Mouse (Mus musculus) heart, postnatal 25 days (tissue): ENCODE results near the gene Kif1b. TPM values are rescaled to one million over a fixed set of nuclear protein-coding genes. Genes with fewer than 3 reads are reported as not detected.
"Not testable (repeated sequence)": the region's sequence is repeated elsewhere in the genome, so short reads cannot be mapped to it uniquely, and the experiment has no call there.

Experiments used
- DNase-seq: peaks from one replicate; pipeline ENCODE4 v3.0.0; 2022; ENCODE audit warnings: low spot score
- intact Hi-C: fragments of 180-260 bp; cut with DNase I; formaldehyde crosslinking; loops from one replicate; pipeline ENCODE4 v1.15.1; 2025
- total RNA-seq, 2 experiments: library from RNA; stranded (reverse); gene quantifications; 2 replicates each; pipeline ENCODE4 v1.2.3; 2021

Kif1b gene
- total RNA-seq, 2 experiments from 2014 or later, result 149 to 151 TPM

DNA sequence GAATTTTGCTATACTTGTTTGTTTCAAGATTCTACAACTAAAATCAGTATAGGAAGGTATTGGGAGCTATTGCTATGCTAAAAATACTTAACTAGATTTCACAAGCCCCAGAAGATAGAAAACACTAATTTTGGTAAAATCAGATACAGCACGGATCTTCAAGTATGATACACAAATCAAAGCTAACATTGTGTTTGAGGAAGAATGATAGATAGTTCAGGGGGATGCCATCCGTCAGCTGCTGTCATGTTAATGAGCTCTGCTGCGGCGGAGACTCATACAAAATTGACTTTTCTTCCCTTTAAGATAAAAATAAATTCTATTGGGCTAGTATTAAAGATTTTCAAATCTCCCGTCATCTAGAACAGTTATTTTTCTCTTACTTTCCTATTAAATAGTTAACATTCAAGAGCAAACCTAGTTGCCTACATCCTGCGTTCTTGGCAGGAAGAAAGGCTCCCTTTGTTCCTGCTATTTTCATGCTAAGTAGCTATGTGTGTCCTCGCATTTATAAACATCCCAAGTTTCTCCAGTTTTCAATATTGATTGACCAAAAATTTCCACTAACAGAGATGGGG is 60.8 kb downstream of the Kif1b start:
- intact Hi-C loops, result no loop called here
- no peak for DNase-seq

DNA sequence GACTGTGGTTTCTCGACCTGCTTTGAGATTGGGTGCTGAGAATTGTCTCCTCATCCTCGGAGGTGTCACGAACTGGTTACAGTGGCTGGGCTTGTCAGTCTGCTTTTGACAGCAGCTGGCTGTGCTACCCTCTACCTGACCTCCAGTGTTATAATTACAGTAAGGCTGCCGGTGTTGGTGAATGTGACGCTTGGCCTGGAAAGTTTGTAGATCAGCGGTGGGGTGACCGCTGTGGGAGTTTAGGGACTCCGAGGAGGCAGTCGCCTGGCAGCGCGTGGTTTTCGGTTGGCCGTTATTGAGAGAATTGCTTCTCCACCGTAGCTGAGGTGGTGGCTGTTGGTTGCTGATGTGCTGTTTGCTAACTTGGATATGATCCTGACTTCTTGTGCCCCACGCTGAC is 70.5 kb downstream of the Kif1b start:
- no peak for DNase-seq
- intact Hi-C loops, result no loop called here

DNA sequence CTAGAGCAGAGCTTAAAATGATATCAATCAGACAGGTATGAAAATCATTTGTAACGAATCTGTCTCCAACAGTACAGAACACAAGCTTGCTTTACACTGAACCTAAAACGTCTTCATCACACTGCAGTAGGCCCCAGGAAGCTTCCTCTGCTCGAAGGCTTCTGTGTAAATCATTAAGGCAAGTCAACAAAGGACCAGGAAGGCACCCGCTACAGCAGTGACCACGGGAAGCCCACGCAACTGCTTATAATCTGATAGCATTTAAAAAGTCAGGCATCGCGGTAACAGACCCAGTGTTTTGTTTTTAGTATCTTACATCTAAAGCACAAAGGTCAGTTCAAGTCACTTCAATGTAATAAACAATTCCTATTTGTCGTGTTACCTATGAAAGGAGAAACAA is 73.6 kb downstream of the Kif1b start:
- DNase-seq, result peak; percentile 27
- intact Hi-C loops, result no loop called here

DNA sequence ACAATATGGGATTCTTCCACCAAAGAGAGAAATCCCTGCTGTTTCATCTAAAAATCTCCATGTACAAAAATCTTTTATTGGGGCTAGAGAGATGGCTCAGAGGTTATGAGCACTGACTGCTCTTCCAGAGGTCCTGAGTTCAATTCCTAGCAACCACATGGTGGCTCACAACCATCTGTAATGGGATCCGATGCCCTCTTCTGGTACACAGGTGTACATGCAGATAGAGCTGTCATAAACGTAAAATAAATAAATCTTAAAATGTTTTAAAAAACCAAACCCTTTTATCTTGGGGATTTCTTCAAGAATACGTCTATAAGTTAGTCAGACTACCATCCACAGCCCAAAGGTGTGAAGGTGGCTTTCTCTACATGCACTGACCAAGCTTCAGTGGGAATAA is 78.8 kb downstream of the Kif1b start:
- DNase-seq, intact Hi-C loops: not testable (repeated sequence)

DNA sequence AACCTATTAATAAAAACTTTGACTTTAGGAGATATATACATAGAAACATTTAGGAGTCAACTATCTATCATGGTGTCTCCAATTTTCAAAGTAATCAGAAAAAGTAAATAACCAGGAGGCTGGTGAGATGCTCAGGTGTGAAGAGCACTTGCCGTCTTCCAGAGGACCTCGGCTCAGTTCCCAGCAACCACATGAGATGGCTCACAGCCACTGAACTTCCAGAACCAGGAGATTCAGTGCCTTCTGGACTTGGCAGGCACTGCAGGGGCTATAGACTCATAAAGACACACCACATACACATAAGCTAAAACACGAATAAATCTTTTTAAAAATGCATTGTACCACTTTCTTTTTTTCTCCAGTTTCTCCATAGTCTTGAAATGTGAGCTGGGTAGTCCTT is 79.2 kb downstream of the Kif1b start:
- no peak for DNase-seq
- intact Hi-C loops, result no loop called here

DNA sequence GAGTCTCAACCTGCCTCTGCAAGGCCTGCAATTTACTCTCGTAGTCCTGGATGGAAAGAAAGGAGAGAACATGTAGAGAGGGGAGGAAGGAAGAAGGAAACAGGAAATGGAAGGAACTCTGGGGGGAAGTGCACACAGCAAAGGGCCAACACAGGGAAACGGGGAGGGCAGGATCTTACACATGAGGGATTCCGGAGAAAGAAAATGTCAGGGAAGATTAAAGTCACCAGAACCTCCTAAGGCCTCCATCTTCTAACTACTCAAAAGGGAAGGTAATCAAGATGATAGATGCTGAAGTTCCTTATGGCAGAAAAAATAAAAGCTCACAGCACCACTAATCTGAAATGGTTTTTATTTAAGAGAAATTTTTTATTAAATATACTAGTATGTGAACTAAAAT is 81.2 kb downstream of the Kif1b start:
- no peak for DNase-seq
- intact Hi-C loops, result no loop called here

DNA sequence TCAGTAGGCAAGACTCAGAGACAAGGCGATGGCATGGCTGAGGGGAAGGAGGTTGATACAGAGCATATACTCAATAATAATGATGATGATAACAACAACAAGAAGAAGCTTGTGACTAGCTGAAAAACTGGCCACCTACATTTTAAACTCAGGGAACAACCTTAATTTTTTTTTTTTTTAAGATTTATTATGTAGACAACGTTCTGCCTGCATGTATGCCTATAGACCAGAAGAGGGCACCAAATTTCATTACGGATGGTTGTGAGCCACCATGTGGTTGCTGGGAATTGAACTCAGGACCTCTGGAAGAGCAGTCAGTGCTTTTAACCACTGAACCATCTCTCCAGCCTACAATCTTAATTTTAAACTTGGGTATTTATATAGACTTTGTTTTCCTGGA is 84.0 kb downstream of the Kif1b start:
- no peak for DNase-seq
- intact Hi-C loops, result no loop called here

DNA sequence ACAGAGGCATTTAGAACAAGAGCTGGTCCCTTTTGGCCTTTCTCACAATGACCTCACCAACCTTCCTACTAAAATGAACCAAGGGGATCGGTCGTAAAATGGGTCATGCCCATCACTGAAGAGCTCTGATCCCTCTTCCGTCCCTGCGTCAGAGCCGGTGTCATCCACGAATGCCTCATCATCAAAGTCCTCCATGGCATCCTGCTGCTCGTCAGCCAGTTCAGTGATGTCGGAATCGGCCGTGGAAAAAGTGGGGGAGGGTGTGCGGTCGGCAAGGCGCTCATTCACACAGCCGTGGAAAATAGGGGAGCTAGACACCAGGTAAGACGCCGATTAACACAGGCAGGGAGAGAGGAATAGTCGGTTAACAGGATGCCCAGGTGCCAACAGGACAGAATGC is 87.0 kb downstream of the Kif1b start:
- no peak for DNase-seq
- intact Hi-C loops, result no loop called here

DNA sequence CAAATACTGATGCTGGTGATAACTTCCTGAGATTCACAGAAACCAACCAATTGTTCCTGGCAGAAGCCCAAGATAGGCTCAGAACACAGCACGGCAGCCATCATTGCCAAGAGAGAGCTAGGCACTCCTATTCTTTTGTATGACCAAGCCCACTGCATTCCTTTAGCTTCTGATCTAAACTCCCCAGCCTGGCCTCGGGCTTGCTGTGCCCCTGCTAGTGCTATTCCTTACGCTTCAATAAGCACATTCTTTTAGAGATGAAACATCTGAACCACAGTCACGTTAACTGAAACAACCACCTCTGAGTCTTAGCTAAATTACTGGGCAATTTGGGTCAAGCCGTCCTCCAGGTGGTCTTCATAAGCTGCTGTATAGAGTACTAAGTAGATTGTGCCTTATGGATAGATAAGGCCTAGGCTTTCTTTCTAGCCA is 87.4 kb downstream of the Kif1b start:
- no peak for DNase-seq

DNA sequence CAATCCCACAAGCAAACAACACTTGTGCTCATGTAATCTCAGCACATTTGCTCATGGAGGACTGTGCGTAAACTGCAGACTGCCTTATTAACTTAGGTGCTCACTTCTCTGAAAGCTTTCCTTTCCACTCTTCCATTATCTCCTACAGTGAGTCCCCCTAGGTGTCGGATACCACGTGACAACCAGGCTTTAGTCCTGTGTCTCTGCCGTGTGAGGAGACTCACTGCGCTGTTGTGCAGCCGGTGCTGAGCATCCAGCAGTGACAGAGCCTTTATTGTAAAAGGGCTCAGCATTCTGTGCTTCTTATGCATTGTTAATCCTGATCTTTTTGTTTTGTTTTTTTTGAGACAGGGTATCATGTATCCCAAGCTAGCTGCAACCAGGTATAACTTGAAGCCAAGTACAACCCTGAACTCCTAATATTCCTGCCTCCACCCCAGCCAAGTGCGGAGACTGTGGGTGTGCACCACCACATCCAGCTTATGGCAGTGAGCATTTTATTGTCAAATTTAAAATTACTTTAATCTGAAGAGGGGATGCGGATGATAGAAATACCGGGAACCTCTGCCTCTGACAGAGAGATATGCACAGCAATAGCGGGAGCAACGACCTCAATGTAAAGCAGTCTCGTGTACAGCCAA is 88.0 kb downstream of the Kif1b start:
- DNase-seq, result no peak
- intact Hi-C loops, result no loop called here

More for the DNA sequence above, 87.4 kb downstream of the Kif1b start:
- intact Hi-C loops, result no loop called here

DNA sequence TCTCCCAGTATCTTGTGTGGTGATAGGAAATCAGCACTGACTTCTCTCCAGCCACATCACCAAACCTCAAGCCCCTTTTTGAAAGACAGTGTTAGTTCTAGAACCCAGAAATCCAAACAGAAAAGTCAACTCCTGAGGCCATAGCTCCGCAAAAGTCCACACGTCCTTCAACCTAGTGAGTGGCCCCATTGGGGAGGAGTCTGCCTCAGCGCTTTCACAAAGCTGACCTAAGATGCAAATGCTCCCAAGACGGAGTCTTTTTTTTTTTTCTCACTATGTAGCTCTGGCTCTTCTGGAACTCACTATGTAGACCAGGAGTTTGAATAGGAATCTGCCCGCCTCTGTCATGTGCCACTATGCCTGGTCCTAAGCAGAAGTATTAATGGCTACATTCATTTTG is 89.0 kb downstream of the Kif1b start:
- DNase-seq, result no peak
- intact Hi-C loops, result no loop called here

DNA sequence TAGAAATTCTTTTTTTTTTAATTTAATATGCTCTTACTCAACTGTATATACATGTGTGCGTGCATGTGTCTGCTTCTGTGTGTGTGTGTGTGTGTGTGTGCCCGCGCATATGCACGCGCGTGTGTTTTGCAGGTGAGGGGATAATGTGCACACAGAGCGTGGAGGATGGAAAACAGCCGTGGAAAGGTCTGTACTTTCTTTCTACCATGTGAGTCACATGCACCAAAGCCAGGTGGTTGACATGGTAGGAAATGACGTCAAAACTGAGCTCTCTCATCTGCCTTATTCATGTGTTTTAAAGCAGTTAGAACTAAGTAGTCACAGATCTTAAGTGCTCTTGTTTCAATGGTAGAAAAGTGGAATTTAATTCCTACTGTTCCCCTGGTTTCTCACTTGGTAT is 91.5 kb downstream of the Kif1b start:
- intact Hi-C loops, result no loop called here
- DNase-seq, result no peak

DNA sequence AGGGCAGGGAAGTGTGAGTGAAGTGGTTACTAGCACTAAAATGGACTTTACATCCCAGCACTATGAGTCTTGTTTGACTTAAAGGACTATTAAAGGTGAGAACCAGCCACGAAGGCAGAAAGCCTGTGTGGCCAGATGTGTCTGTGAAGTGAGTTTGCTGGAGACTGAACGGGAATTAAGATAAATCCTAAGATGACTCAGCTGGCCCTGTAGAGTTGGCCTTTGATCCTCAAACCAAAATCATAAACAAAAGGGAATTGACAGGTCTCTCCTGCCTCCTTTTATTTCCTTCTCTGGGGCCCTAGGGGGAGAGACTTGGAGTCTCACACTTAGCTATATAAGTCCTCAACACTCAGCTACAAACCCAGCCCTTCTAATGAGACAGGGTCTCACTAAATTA is 92.1 kb downstream of the Kif1b start:
- intact Hi-C loops, result no loop called here
- DNase-seq, result no peak

DNA sequence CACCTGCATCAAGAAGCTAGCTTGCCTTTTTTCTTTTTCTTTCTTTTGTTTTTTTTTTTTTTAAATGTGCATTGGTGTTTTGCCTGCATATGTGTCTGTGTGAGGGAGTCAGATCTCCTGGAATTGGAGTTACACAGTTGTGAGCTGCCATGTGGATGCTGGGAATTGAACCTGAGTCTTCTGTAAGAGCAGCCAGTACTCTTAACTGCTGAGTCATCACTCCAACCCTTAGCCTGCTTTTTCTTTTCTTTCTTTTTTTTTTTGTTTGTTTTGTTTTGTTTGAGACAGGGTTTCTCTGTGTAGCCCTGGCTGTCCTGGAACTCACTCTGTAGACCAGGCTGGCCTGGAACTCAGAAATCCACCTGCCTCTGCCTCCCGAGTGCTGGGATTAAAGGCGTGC is 93.0 kb downstream of the Kif1b start:
- intact Hi-C loops, result loop anchor here (5.0 kb wide), 1 partner anchor 93 kb away; the partner anchor contains the start of gene Kif1b
- DNase-seq, result not testable (repeated sequence)

DNA sequence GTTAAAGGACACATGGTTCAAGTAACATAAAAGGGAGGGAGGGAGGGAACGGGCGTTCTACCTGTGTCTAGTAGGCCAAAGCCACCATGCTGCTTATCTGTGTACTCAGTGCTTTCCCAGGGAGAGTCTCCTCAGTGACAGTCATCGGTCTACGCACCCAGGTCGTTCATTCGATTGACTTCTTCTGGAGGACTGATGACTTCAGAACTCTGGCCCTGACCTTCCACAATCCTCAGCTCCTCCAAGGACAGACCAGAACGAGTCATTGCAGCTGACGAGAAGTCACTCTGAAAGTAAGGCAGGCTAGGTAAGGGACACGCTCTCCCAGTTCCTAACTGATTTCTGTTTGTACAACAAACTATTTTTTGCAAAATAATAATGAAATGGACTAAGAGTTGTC is 94.0 kb downstream of the Kif1b start:
- intact Hi-C loops, result loop anchor here (5.0 kb wide), 1 partner anchor 94 kb away; the partner anchor contains the start of gene Kif1b
- DNase-seq, result no peak

DNA sequence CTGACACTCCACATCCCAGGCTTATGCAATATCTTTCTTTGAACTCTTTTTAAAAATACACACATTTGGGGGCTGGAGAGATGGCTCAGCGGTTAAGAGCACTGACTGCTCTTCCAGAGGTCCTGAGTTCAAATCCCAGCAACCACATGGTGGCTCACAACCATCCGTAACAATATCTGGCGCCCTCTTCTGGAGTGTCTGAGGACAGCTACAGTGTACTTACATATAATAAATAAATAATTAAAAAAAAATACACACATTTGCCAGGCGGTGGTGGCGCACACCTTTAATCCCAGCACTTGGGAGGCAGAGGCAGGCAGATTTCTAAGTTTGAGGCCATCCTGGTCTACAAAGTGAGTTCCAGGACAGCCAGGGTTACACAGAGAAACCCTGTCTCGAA is 96.1 kb downstream of the Kif1b start:
- intact Hi-C loops, result loop anchor here (5.0 kb wide), 1 partner anchor 96 kb away; the partner anchor contains the start of gene Kif1b
- DNase-seq, result not testable (repeated sequence)

DNA sequence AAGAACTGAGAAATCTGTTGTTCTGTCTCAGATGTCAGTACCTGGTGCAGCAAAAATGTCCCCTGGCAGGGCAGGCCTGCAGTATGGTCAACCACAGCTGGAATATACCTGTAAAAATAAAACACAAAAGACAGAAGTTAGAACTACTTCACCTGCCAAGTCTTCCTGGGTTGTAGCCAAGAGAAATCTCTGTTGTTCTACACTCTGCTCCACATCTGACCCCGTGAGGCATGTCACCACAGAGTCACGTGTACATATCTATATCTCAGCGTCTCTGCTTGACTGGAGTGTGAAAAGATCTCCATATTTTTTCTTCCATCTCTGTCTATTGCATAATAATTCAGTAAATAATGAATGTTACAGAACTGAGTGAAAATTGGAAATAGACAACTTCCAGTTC is 105.0 kb downstream of the Kif1b start:
- DNase-seq, result no peak
- intact Hi-C loops, result no loop called here

DNA sequence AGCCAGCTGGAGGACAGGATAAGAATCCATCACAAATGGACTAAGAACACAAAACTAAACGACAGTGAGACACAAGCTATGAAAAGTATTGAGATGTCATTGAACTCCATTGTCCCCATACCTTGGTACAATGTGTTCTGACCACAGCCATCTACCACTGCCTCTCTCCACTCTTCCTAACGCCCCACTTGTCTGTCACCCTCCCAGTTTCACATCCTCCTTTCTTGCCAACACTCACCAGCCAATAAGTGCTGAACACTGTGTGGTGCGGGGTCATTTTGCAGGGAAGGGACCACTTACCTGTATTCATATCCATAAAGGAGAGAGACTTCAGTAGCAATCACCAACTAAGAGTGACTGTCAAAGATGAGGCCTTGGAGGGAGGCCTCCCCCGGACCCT is 106.4 kb downstream of the Kif1b start:
- intact Hi-C loops, result no loop called here
- no peak for DNase-seq

DNA sequence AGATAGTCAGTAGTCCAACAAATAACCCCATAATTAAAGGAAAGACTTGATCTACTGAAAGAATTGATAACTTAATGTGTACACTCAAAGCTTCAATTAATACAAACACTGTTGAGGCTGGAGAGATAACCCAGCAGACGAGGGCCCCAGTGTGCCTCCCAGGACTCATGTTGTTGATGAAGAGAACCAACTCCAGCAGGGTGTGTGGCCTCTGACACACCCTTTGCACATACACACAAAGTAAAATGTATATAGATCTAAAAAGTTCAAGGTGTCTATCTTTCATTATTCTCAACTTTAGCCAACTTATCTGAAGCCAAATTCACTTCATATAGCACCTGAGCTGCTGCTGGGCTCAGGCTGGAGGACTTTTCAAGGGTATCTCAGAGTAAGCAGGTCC is 110.3 kb downstream of the Kif1b start:
- DNase-seq, result no peak
- intact Hi-C loops, result no loop called here

DNA sequence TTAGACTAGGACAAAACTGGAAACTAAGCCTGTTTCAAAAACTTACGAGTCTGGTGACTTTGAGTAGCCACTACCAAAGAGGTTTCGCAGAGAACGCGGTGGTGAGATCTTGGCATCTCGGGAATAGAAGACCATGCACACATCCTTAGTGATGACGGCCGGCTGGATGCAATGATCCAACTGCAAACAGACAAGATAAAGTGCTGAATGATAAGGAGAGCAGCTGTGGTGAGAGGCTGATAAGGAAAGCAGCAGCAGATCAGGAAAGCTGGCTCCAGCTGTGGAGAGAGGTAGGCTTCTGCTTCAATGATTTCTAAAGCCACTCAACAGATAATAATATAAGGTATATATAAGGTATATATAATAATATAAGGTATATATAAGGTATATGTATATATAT is 116.4 kb downstream of the Kif1b start:
- intact Hi-C loops, result no loop called here

DNA sequence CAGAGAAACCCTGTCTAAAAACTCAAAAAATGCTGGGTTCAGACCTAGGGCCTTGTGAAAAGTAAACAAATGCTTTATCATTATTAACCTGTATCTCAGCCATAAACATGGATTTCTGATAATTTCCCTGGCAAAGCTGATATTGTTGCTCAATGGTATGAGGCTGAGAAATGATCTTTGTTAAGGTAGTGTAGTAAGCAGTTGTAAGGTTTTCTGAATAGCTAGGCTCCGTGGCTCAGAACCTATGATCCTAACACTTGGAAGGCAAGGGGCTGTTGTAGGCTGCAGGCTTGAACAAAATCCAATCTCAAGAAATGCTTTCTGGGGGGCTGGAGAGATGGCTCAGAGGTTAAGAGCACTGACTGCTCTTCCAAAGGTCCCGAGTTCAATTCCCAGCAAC is 118.9 kb downstream of the Kif1b start:
- no peak for DNase-seq
- intact Hi-C loops, result no loop called here

More for the DNA sequence above, 116.4 kb downstream of the Kif1b start:
- DNase-seq, result no peak

DNA sequence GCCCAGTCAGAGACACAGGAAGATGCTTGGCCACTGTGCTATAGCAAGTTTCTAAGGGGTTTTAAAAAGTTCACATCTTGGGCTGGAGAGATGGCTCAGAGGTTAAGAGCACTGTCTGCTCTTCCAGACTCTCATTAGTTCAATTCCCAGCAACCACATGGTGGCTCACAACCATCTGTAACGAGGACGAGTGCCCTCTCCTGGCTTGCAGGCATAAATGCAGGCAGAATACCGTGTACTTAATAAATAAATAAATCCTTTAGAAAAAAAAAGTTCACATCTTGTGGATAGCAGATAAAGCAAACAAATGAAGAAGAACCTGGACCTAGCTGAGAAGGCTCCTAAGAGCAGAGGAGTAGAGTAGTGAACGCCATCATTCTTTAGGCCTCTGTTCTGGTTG is 124.7 kb downstream of the Kif1b start:
- intact Hi-C loops, result loop anchor here (1.0 to 2.0 kb wide), 2 partner anchors 22 to 38 kb away; no protein-coding TSS in a partner anchor
- no peak for DNase-seq
